Mouse (Mus musculus) liver, embryonic 18 days (tissue): Measurements from ENCODE around the gene Hnrnpm. TPM values are rescaled to one million over a fixed set of nuclear protein-coding genes. Genes with fewer than 3 reads are reported as not detected.

Experiments used
- polyA plus RNA-seq: library from polyadenylated mRNA; depleted of rRNA; stranded (reverse); fragments of >200 nt; gene quantifications from 2 replicates; pipeline ENCODE4 v1.2.3, GENCODE M21; 2012; rRNA removed

Hnrnpm gene
- polyA plus RNA-seq, result 86.0 and 104 TPM in 2 replicates

GRCm38 (mm10) chr17:33686760-33687159 lies at the start of gene Hnrnpm:
Gene Hnrnpm (minus strand): TSS chr17:33686860.

GRCm38 (mm10) chr17:33718384-33718881 lies 31.8 kb upstream of the Hnrnpm start, which contains the start of gene March2:
Gene March2 (minus strand): TSS chr17:33718670.

GRCm38 (mm10) chr17:33637516-33638276 lies 49.0 kb downstream of the Hnrnpm start, which contains the start of gene Pram1:
Gene Pram1 (plus strand): TSS chr17:33638056.

GRCm38 (mm10) chr17:33628621-33629486 lies 57.8 kb downstream of the Hnrnpm start, which contains the start of gene Zfp414:
Gene Zfp414 (plus strand): TSS chr17:33629090.

Other genes with a start within 250 kb of the Hnrnpm start
- 10.9 and 13.4 TPM in 2 replicates for gene Adamts10, start 162.7 kb downstream of the Hnrnpm start, polyA plus RNA-seq
- 8.3 and 10.2 TPM in 2 replicates for gene Myo1f, start 131.2 kb downstream of the Hnrnpm start, polyA plus RNA-seq
- gene Zfp414, start 57.8 kb downstream of the Hnrnpm start, polyA plus RNA-seq, result 17.1 and 22.0 TPM in 2 replicates
- 7.5 and 12.1 TPM in 2 replicates for gene Pram1, start 48.8 kb downstream of the Hnrnpm start, polyA plus RNA-seq
- gene March2, start 31.8 kb upstream of the Hnrnpm start, polyA plus RNA-seq, result 124 and 134 TPM in 2 replicates
- 86.1 and 92.3 TPM in 2 replicates for gene Rab11b, start 73.7 kb upstream of the Hnrnpm start, polyA plus RNA-seq
- 51.8 and 56.4 TPM in 2 replicates for gene Angptl4, start 95.0 kb upstream of the Hnrnpm start, polyA plus RNA-seq
- gene Kank3, start 123.7 kb upstream of the Hnrnpm start, polyA plus RNA-seq, result 15.8 and 17.2 TPM in 2 replicates
- 624 and 816 TPM in 2 replicates for gene Rps28, start 137.7 kb upstream of the Hnrnpm start, polyA plus RNA-seq
- gene Ndufa7, start 137.7 kb upstream of the Hnrnpm start, polyA plus RNA-seq, result 189 and 197 TPM in 2 replicates
- 8.3 and 9.0 TPM in 2 replicates for gene Cd320, start 156.2 kb upstream of the Hnrnpm start, polyA plus RNA-seq
- not detected in 2 replicates for gene Gm7029, start 187.0 kb upstream of the Hnrnpm start, polyA plus RNA-seq
- 19.2 and 21.8 TPM in 2 replicates for gene Kifc1, start 203.8 kb upstream of the Hnrnpm start, polyA plus RNA-seq
- gene Platr17, start 218.3 kb upstream of the Hnrnpm start, polyA plus RNA-seq, result 0.63 and 0.78 TPM in 2 replicates
- gene Daxx, start 222.6 kb upstream of the Hnrnpm start, polyA plus RNA-seq, result 17.5 and 19.5 TPM in 2 replicates
- gene Tapbp, start 229.0 kb upstream of the Hnrnpm start, polyA plus RNA-seq, result 19.7 and 21.7 TPM in 2 replicates
- gene Zbtb22, start 229.0 kb upstream of the Hnrnpm start, polyA plus RNA-seq, result 11.4 and 11.9 TPM in 2 replicates
- 21.4 and 28.9 TPM in 2 replicates for gene Rgl2, start 242.7 kb upstream of the Hnrnpm start, polyA plus RNA-seq